Mouse (Mus musculus): ENCODE data around the gene Cyth3. TPM values are rescaled to one million over a fixed set of nuclear protein-coding genes. Genes with fewer than 3 reads are reported as not detected.

Gene Cyth3
- total RNA-seq, 2 experiments from 2014 or later: 81.9 to 153 TPM

GRCm38 (mm10) chr5:143614519-143614918, 7.7 kb upstream of the Cyth3 start:
- DNase-seq (ENCODE audit: low spot score in 2 of 2): no peak

- no peak for DNase-seq (ENCODE audit: low spot score in 2 of 2)
Observed at GRCm38 (mm10) chr5:143615353-143615752, 6.9 kb upstream of the Cyth3 start.

- no peak for DNase-seq (ENCODE audit: low spot score in 2 of 2)
Observed at GRCm38 (mm10) chr5:143616116-143616515, 6.1 kb upstream of the Cyth3 start.

DNA sequence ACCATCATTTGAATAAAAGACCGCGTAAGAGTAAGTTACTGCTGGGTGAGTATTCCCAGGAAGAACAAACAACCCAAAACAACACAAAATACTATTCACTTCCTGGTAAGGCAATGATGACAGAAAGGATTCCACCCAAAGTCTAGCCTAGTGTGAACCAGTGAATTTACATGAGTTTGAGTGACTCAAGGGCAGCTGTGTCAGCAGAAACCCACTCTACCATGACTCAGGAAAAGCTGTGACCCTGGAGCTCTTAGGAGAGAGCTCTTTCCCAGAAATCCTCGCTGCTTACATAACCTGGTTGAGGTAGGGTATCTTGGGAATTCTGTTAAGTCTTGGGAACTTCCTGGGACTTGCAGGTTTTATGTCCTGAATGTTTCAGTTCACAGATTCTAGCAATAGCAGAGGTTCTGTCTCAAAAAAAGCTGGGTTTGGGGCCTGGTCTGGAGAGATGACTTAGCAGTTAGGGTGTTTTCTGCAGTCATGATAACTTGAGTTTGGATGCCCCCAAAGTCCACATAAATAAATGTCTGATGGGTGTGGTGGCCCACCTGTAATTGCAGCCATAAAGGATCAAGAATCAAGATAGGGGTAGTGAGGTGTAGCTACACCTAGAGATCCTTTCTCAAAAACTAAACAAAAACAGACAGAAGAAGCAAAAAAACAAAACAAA, 5.5 kb upstream of the Cyth3 start:
- DNase-seq (ENCODE audit: low spot score in 2 of 2): no peak

DNA sequence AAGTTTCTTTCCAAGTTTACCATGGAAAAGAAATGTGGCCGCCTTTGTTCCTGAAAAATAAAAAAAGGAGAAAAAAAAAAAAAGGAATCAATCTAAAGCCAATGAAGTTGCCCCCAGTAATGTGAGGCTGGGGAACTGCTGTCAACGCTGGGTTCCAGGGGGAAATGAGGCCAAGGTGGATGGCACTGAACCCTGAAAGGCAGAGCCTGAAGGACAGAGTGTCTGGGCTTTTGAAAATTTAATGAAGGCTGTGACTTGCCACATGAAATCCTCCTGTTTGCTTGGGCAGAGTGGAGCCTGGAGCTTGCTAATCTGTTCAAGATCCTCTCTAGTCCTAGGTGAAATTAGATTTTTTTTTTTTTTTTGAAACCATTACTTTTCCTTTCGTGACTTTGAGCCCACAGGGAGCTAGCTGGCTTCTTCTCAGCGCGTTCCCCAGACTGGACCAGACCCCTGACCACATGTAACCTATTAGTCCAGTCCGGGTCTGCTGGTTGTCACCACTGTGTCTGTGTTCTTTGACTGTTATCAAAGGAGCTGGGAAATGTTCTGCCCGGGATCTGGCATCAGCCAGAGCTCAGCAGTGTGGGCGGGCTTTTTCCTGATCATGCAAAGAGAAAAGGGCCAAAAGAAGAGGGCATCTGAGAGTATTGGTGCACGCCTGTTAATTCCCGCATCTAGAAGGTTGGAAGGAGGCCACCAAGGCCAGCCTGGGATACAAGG, 4.6 kb upstream of the Cyth3 start:
- DNase-seq (ENCODE audit: low spot score in 2 of 2): no peak

- no peak for DNase-seq (ENCODE audit: low spot score in 2 of 2)
Observed at GRCm38 (mm10) chr5:143618585-143618984, 3.7 kb upstream of the Cyth3 start.

DNA sequence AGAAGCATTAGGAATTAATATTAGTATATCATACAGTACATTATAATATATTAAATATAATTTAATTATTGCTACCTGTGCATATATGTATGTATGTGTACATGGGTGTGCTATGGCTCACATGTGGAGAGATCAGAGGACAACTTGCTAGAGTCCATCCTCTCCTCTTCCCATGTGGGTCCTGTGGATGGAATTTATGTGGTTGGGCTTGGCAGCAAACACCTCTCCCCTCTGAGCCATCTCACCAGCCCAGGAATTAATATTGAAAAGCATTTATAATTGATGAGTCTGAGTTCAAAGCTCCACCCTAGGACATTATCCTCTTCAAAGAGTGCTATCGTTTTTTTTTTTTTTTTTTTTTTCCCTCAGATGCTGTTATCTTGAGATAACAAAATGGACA, 2.1 kb upstream of the Cyth3 start:
- DNase-seq (ENCODE audit: low spot score in 2 of 2): no peak

- DNase-seq (ENCODE audit: low spot score in 2 of 2): peak; percentile 80 to 82
Observed at GRCm38 (mm10) chr5:143620941-143621340, 1.3 kb upstream of the Cyth3 start.

DNA sequence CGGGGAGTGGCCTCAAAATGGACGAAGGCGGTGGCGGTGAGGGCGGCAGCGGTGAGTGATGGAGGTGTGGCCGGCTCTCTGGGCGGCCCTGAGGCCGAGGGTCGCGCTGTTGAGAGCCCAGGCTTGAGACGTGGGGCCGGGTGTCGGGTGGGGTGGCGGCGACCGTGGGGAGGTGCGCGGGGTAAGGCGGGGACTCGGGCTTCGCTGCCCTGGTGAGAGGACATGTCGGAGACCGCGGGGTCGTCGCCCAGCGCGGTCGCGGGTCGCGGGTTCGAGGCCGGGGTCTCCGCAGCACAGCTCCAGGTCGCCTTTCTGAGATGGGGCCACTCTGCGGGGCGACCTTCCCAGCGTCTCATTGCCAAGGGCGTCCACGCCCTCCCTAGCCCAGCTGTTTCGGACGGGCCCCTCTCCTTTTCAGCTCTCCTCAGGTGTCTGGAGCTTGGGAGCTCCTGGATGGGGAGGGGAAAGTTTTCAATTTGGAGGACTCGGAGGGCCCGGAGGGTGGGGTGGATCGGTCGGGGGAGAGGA, 440 bp downstream of the Cyth3 start:
- DNase-seq (ENCODE audit: low spot score in 2 of 2): no peak

- DNase-seq (ENCODE audit: low spot score in 2 of 2): no peak
Observed at GRCm38 (mm10) chr5:143623356-143624295, 1.4 kb downstream of the Cyth3 start.

DNA sequence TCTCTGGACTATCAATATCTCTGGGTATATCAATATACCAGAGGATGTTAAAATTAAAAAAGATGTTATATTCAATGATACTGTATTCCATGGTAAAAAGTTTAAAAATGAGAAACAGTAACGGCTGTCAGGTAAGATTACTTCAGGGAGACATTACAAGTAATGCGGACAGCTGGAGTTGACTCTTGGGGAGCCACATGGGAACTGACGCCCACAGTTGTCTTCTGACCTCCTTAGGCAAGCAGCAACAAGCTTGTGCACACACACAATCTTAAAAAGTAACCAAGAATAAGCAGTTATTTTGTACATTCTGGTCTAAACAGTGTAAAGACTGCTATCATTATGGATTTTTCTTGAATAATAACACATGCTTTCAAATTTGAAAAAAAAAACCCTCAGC, 2.2 kb downstream of the Cyth3 start:
- no peak for DNase-seq (ENCODE audit: low spot score in 2 of 2)

GRCm38 (mm10) chr5:143625497-143625896, 3.2 kb downstream of the Cyth3 start:
- DNase-seq (ENCODE audit: low spot score in 2 of 2): no peak

- DNase-seq (ENCODE audit: low spot score in 2 of 2): no peak
Observed at GRCm38 (mm10) chr5:143625940-143626588, 3.8 kb downstream of the Cyth3 start.

GRCm38 (mm10) chr5:143627507-143627906, 5.3 kb downstream of the Cyth3 start:
- no peak for DNase-seq (ENCODE audit: low spot score in 2 of 2)

- no peak for DNase-seq (ENCODE audit: low spot score in 2 of 2)
Observed at GRCm38 (mm10) chr5:143627926-143628325, 5.7 kb downstream of the Cyth3 start.

- DNase-seq (ENCODE audit: low spot score in 2 of 2): no peak
Observed at GRCm38 (mm10) chr5:143629686-143630085, 7.4 kb downstream of the Cyth3 start.

GRCm38 (mm10) chr5:143630214-143630613, 8.0 kb downstream of the Cyth3 start:
- no peak for DNase-seq (ENCODE audit: low spot score in 2 of 2)

DNA sequence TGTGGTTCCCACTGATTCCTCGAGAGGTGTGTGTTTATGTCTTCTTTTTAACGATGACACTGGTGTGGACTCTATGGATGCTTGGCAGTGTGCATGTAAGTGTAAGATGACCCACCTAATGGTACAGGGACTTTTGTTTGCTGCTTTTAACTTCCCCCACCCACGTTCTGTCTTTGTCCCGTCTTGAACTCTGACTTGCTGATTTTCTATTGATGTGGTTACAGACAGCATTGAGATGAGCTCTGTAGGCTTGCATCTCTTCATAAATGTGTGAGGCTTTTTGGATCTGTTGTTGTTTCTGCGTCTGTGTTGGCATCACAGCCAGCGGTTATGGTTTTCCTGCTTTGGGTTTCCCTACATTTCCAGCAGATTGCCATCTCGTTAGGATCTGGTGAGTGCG, 8.5 kb downstream of the Cyth3 start:
- no peak for DNase-seq (ENCODE audit: low spot score in 2 of 2)

- DNase-seq (ENCODE audit: low spot score in 2 of 2): no peak
Observed at GRCm38 (mm10) chr5:143631559-143631958, 9.3 kb downstream of the Cyth3 start.

GRCm38 (mm10) chr5:143632674-143633557, 10.7 kb downstream of the Cyth3 start:
- no peak for DNase-seq (ENCODE audit: low spot score in 2 of 2)

Measured in adrenal gland, adult 18-20 months (tissue).